Mouse (Mus musculus) heart, embryonic 14.5 days (tissue): ENCODE data around the gene Brsk1. TPM values are rescaled to one million over a fixed set of nuclear protein-coding genes. Genes with fewer than 3 reads are reported as not detected.

ENCODE experiments used
- ATAC-seq: fragments of 200-750 bp; cut with Nextera tagmentation; 2 replicates; pipeline ENCODE4 v1.8.0; 2017; ENCODE audit warnings: low read depth, moderate TSS enrichment; ENCODE audit not compliant: insufficient number of reproducible peaks, insufficient read depth, low FRiP score
- H3K27ac ChIP-seq, 2 experiments: fragments of 200-500 bp in 1 of 2; fragments of 300-500 bp in 1 of 2; sonication (generic) in 1 of 2; replicated peaks in 1 of 2; 2 replicates each; pipeline ENCODE4 v1.5.1; 2012 to 2014; ENCODE audit warnings: low read depth in 2 of 2, low read length in 2 of 2, control low read depth in 1 of 2, mild to moderate bottlenecking in 1 of 2, mixed read lengths in 1 of 2; ENCODE audit not compliant: control insufficient read depth in 1 of 2, insufficient read depth in 1 of 2
- H3K27me3 ChIP-seq: fragments of 300-500 bp; sonication (generic); 2 replicates; pipeline ENCODE4 v1.6.1; 2014; ENCODE audit warnings: mild to moderate bottlenecking, low read length, control low read depth; ENCODE audit not compliant: control insufficient read depth, insufficient read depth
- H3K36me3 ChIP-seq: fragments of 300-500 bp; sonication (generic); 2 replicates; pipeline ENCODE4 v1.6.1; 2014; ENCODE audit warnings: mild to moderate bottlenecking, control low read depth, low read length, mixed read lengths; ENCODE audit not compliant: control insufficient read depth, insufficient read depth
- H3K4me1 ChIP-seq, 2 experiments: fragments of 200-500 bp in 1 of 2; fragments of 300-500 bp in 1 of 2; sonication (generic) in 1 of 2; 2 replicates each; pipeline ENCODE4 v1.6.1; 2012 to 2014; ENCODE audit warnings: low read length in 2 of 2, control low read depth in 1 of 2, mixed read lengths in 1 of 2; ENCODE audit not compliant: control insufficient read depth in 2 of 2, insufficient read depth in 2 of 2
- H3K4me2 ChIP-seq: fragments of 300-500 bp; sonication (generic); 2 replicates; pipeline ENCODE4 v1.6.1; 2014; ENCODE audit warnings: mild to moderate bottlenecking, low read length
- H3K4me3 ChIP-seq, 2 experiments: fragments of 200-500 bp in 1 of 2; fragments of 300-500 bp in 1 of 2; sonication (generic) in 1 of 2; 2 replicates each; pipeline ENCODE4 v1.5.1; 2012 to 2014; ENCODE audit warnings: low read length in 2 of 2, mild to moderate bottlenecking in 2 of 2, control low read depth in 1 of 2, low read depth in 1 of 2, moderate library complexity in 1 of 2; ENCODE audit not compliant: control insufficient read depth in 1 of 2, insufficient read depth in 1 of 2
- H3K9ac ChIP-seq: fragments of 300-500 bp; sonication (generic); 2 replicates; pipeline ENCODE4 v1.6.1; 2014; ENCODE audit warnings: mild to moderate bottlenecking, low read length
- H3K9me3 ChIP-seq: fragments of 300-500 bp; sonication (generic); 2 replicates; pipeline ENCODE4 v1.6.1; 2016; ENCODE audit warnings: low read length, control low read depth; ENCODE audit not compliant: control insufficient read depth
- WGBS: fragments of 180-500 bp; shearing (Covaris S2); extraction: QIAGEN DNeasy Blood & Tissue Kit; methylation state at CpG from one replicate; pipeline ENCODE4 v1.1.7; 2014; 5-methylcytosine and 5-hydroxymethylcytosine counted together
- polyA plus RNA-seq: library from polyadenylated mRNA; unstranded; fragments of >200 nt; fragmentation: Nextera tagmentation; extraction: Ambion mirVana; gene quantifications from 2 replicates; pipeline ENCODE4 v1.2.1, GENCODE M21; 2014

Brsk1 gene
- polyA plus RNA-seq, 1 experiment from 2014 or later: 1.3 TPM

GRCm38 (mm10) chr7:4739041-4739543 lies 48.7 kb downstream of the Brsk1 start:
- Histone ChIP-seq H3K9ac (peak overlapping the region; percentile 49), H3K36me3 (peaks cover 20% of the 10 kb centered on the region), H3K27ac (peak overlapping the region; percentile 68 to 71), H3K4me1 (peaks cover 12 to 24% of the 10 kb centered on the region in 2 experiments), H3K4me3 (peak overlapping the region; percentile 39 to 46), H3K4me2 (peak overlapping the region; percentile 69), H3K27me3 (no peaks in the 10 kb centered on the region), H3K9me3 (no peaks in the 10 kb centered on the region)
- WGBS: 52% methylated on average over 10 of the region's 10 CpGs
- ATAC-seq: no peak

GRCm38 (mm10) chr7:4739544-4740275 lies 49.3 kb downstream of the Brsk1 start, which contains the start of gene Kmt5c:
TSS of gene Kmt5c (plus strand) at chr7:4740115.
- Histone ChIP-seq H3K9me3 (no peaks in the 10 kb centered on the region), H3K9ac (peak within 1 kb of the TSS; percentile 91), H3K36me3 (peaks cover 26% of the 10 kb centered on the region), H3K4me3 (peak within 1 kb of the TSS; percentile 81 to 85), H3K4me2 (peak within 1 kb of the TSS; percentile 72), H3K27me3 (no peaks in the 10 kb centered on the region), H3K4me1 (peaks cover 12 to 24% of the 10 kb centered on the region in 2 experiments), H3K27ac (peak within 1 kb of the TSS; percentile 92 to 93)
- WGBS: under 1% methylated on average over 35 of the region's 44 CpGs
- peak; percentile 96 for ATAC-seq

- H3K4me1 ChIP-seq: peaks cover 12 to 24% of the 10 kb centered on the region in 2 experiments
- H3K27ac ChIP-seq: peak overlapping the region; percentile 92 to 93
- H3K36me3 ChIP-seq: peaks cover 31% of the 10 kb centered on the region
- peak overlapping the region; percentile 81 to 85 for H3K4me3 ChIP-seq
- H3K27me3 ChIP-seq: no peaks in the 10 kb centered on the region
- 0% methylated on average over 11 of the region's 14 CpGs for WGBS
- peak; percentile 2; the same call in 1 of the 2 replicates for ATAC-seq
- peak overlapping the region; percentile 72 for H3K4me2 ChIP-seq
- peak overlapping the region; percentile 91 for H3K9ac ChIP-seq
- H3K9me3 ChIP-seq: no peaks in the 10 kb centered on the region
Measured at GRCm38 (mm10) chr7:4740309-4740727, 49.9 kb downstream of the Brsk1 start.

- 7% methylated on average over 4 of the region's 4 CpGs for WGBS
- Histone ChIP-seq H3K9me3 (no peaks in the 10 kb centered on the region), H3K27me3 (no peaks in the 10 kb centered on the region), H3K27ac (peak overlapping the region; percentile 92 to 93), H3K36me3 (peaks cover 40% of the 10 kb centered on the region), H3K4me3 (peak overlapping the region; percentile 81 to 85), H3K4me1 (peaks cover 12 to 24% of the 10 kb centered on the region in 2 experiments), H3K9ac (peak overlapping the region; percentile 91), H3K4me2 (peak overlapping the region; percentile 72)
- no peak for ATAC-seq
Measured at GRCm38 (mm10) chr7:4741151-4741550, 50.7 kb downstream of the Brsk1 start.

GRCm38 (mm10) chr7:4741672-4742481 lies 51.5 kb downstream of the Brsk1 start:
- peak overlapping the region; percentile 72 for H3K4me2 ChIP-seq

GRCm38 (mm10) chr7:4742482-4742819 lies 52.0 kb downstream of the Brsk1 start:
- no peak overlapping the region for H3K9ac ChIP-seq
- H3K36me3 ChIP-seq: peaks cover 49% of the 10 kb centered on the region
- H3K4me1 ChIP-seq: peaks cover 12 to 24% of the 10 kb centered on the region in 2 experiments
- H3K27me3 ChIP-seq: no peaks in the 10 kb centered on the region
- WGBS: 85% methylated on average over 6 of the region's 6 CpGs
- no peak for ATAC-seq
- no peak overlapping the region for H3K4me2 ChIP-seq
- H3K4me3 ChIP-seq: no peak overlapping the region
- no peaks in the 10 kb centered on the region for H3K9me3 ChIP-seq
- H3K27ac ChIP-seq: no peak overlapping the region

More at GRCm38 (mm10) chr7:4741672-4742481, 51.5 kb downstream of the Brsk1 start:
- Histone ChIP-seq H3K36me3 (peaks cover 47% of the 10 kb centered on the region), H3K9me3 (no peaks in the 10 kb centered on the region), H3K4me1 (peaks cover 12 to 24% of the 10 kb centered on the region in 2 experiments), H3K9ac (peak overlapping the region; percentile 91), H3K27ac (peak overlapping the region; percentile 92 to 93), H3K4me3 (peak overlapping the region in 1 of 2 experiments; percentile 81; a peak in 2 of 4 replicates), H3K27me3 (no peaks in the 10 kb centered on the region)
- WGBS: 83% methylated on average over 21 of the region's 21 CpGs
- no peak for ATAC-seq

- H3K9ac ChIP-seq: no peak overlapping the region
- no peak overlapping the region for H3K4me2 ChIP-seq
- H3K27ac ChIP-seq: no peak overlapping the region
- 59% methylated on average over 2 of the region's 2 CpGs for WGBS
- peaks cover 12 to 24% of the 10 kb centered on the region in 2 experiments for H3K4me1 ChIP-seq
- H3K9me3 ChIP-seq: no peaks in the 10 kb centered on the region
- H3K27me3 ChIP-seq: no peaks in the 10 kb centered on the region
- ATAC-seq: no peak
- H3K4me3 ChIP-seq: no peak overlapping the region
- H3K36me3 ChIP-seq: peaks cover 49% of the 10 kb centered on the region
Measured at GRCm38 (mm10) chr7:4743354-4743753, 53.0 kb downstream of the Brsk1 start.
